Mouse (Mus musculus): ENCODE data around the gene Hmgb1. TPM values are rescaled to one million over a fixed set of nuclear protein-coding genes. Genes with fewer than 3 reads are reported as not detected.

Hmgb1 gene
- total RNA-seq (2021), result 100 to 1,000 TPM; 193 to 198 TPM

GRCm38 (mm10) chr5:149184104-149184843 is at the start of gene Hmgb1, which contains the start of gene Uspl1:
Gene Hmgb1 (minus strand): TSS chr5:149184489.
Gene Uspl1 (plus strand): TSS chr5:149184350.
- intact Hi-C loops (cut with DNase I), result loop anchor here (2.0 kb wide), 1 partner anchor 131 kb away; no protein-coding TSS in a partner anchor
- peak; percentile 98 to 99 for DNase-seq (ENCODE audit: extremely low spot score in 1 of 2, low spot score in 2 of 2)

DNA sequence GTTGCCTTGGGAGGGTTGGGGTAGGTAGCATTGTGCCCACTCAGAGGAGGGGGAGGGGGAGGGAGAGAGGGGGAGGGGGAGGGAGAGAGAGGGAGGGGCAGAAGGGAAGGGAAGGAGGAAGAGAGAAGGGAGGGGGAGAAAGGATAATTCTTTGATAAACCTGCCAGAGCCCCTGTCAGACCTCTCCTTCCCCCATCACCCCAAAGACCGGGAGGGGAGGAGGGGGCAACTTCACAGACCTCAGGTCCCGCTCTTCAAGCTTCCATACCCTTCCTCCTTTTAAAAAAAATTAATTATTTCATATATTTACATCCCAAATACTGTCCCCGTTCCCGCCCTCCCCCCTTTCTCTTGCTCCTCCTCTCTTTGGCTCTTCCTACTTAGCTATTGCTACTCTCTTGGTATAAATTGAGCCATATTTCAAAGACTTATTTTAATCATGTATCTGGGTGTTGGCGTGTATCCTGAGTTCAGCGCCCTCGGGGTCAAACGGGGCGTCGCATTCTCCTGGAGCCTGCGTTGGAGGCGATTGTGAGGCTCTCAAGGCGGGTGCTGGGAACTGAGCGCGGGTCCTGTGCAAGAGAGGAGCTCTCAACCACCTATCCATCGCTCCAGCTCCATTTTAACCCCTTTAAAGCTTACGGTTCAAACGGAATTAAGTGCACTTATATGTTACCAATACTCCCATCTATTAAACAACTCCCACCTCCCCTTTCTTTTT is 45.5 kb upstream of the Hmgb1 start:
- intact Hi-C loops (cut with DNase I), result no loop called here

GRCm38 (mm10) chr5:149228700-149229618 is 44.7 kb upstream of the Hmgb1 start:
- DNase-seq (ENCODE audit: extremely low spot score in 1 of 2, low spot score in 2 of 2), result peak; percentile 93 to 98
- intact Hi-C loops (cut with DNase I), result no loop called here

More for the DNA sequence above, 45.5 kb upstream of the Hmgb1 start:
- peak in 1 of 2 experiments; percentile 45 for DNase-seq (ENCODE audit: extremely low spot score in 1 of 2, low spot score in 2 of 2)

DNA sequence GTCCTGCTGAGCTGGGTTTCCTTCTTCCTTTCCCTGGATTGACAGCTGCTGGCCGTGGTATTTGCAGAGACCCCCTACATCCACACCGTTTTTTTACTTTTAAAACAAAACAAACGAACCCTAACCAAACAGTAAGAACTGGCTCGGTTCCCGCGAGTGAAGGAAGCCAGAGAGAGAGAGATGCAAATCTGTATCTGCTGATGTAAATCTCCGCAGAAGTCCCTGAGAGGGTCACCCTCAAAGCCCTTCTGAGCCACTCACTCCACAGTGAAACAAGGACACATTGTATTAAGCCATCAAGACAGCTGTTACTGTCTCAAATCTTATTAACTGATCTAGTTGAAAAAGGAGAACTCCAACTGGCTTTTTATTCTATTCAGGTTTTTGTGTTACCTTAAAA is 40.4 kb upstream of the Hmgb1 start:
- DNase-seq (ENCODE audit: extremely low spot score in 1 of 2, low spot score in 2 of 2), result peak in 1 of 2 experiments; percentile 43
- intact Hi-C loops (cut with DNase I), result no loop called here

DNA sequence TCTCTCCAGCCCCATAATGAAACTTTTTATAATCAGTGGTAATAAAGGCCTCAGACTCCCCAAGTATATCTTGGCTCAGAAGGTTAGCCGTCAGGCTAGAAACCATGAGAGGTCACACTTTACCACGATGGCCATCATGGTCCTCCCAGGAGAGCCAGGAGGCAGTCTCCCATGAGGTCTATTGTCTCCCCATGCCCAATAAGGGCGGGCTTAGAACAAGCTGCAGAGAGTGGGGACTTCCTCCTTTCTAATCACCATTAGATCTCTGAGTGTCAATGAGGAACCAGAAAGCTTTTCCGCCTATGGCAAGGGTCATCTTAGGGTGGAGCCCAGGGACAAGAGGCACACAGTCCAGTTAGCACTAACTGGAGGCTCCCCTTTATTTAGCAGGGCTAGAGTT is 37.1 kb upstream of the Hmgb1 start:
- intact Hi-C loops (cut with DNase I), result no loop called here
- no peak for DNase-seq (ENCODE audit: extremely low spot score in 1 of 2, low spot score in 2 of 2)

GRCm38 (mm10) chr5:149219493-149219892 is 35.2 kb upstream of the Hmgb1 start:
- DNase-seq (ENCODE audit: extremely low spot score in 1 of 2, low spot score in 2 of 2), result no peak
- intact Hi-C loops (cut with DNase I), result no loop called here

GRCm38 (mm10) chr5:149217524-149218357 is 33.5 kb upstream of the Hmgb1 start:
- DNase-seq (ENCODE audit: extremely low spot score in 1 of 2, low spot score in 2 of 2), result no peak
- intact Hi-C loops (cut with DNase I), result no loop called here

DNA sequence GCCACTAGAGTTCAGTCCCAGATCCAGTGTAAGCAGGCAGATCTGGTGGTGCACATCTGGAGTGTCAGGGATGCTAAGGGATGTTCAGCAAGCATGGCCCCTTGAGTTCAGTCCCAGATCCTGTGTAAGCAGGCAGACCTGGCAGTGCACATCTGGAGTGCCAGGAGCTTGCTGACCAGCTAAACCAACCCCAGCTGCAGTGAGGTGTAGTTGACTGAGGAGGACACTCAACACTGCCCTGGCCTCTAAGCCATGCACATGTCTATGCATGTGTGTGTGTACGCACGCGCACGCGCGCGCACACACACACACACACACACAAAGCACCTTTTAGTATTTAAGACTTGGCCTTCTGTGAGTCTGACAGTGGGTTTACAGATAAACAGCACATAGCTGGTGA is 31.3 kb upstream of the Hmgb1 start:
- no peak for DNase-seq (ENCODE audit: extremely low spot score in 1 of 2, low spot score in 2 of 2)
- intact Hi-C loops (cut with DNase I), result no loop called here

DNA sequence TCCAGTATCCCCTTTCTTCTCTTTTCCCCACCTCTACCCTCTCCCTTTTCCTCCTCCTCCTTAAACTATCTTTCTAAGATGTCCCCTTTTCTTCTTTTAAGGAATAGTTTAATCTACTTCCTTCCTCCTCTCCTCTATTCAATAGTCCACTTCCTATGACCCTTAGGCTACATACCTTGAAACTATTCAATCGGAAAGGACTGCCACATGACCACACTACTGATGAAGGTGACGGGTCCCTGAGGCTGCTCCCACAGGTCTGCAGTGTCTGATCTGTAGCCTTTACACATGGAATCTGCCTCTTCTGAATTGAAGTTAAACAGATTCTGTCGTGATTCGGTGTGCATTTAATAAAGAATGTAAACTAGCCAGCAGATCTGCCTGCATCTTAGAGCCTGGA is 28.5 kb upstream of the Hmgb1 start:
- intact Hi-C loops (cut with DNase I), result no loop called here

GRCm38 (mm10) chr5:149211041-149211440 is 26.8 kb upstream of the Hmgb1 start:
- no peak for DNase-seq (ENCODE audit: extremely low spot score in 1 of 2, low spot score in 2 of 2)
- intact Hi-C loops (cut with DNase I), result no loop called here

More for the DNA sequence above, 28.5 kb upstream of the Hmgb1 start:
- DNase-seq (ENCODE audit: extremely low spot score in 1 of 2, low spot score in 2 of 2), result no peak

- intact Hi-C loops (cut with DNase I), result loop anchor here (5.0 kb wide), 1 partner anchor 413 kb away; no protein-coding TSS in a partner anchor
- DNase-seq (ENCODE audit: extremely low spot score in 1 of 2, low spot score in 2 of 2), result no peak
Observed at GRCm38 (mm10) chr5:149209328-149209727, 25.0 kb upstream of the Hmgb1 start.

DNA sequence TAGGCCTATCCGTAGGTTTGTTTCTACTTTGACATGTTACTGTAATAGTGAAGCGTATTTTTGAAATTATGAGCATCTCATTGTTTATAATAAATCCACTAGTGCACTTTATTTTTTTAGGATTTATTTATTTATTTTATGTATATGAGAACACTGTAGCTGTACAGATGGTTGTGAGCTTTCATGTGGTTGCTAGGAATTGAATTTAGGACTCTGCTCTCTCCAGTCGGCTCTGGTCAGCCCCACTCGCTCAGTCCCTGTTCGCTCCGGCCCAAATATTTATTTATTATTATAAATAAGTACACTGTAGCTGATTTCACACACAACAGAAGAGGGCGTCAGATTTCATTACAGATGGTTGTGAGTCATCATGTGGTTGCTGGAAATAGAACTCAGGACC is 24.5 kb upstream of the Hmgb1 start:
- intact Hi-C loops (cut with DNase I), result loop anchor here (5.0 kb wide), 1 partner anchor 414 kb away; no protein-coding TSS in a partner anchor
- DNase-seq (ENCODE audit: extremely low spot score in 1 of 2, low spot score in 2 of 2), result no peak

GRCm38 (mm10) chr5:149207661-149208060 is 23.4 kb upstream of the Hmgb1 start:
- no peak for DNase-seq (ENCODE audit: extremely low spot score in 1 of 2, low spot score in 2 of 2)
- intact Hi-C loops (cut with DNase I), result loop anchor here (5.0 kb wide), 1 partner anchor 415 kb away; no protein-coding TSS in a partner anchor

GRCm38 (mm10) chr5:149206286-149206685 is 22.0 kb upstream of the Hmgb1 start:
- DNase-seq (ENCODE audit: extremely low spot score in 1 of 2, low spot score in 2 of 2), result no peak
- intact Hi-C loops (cut with DNase I), result loop anchor here (5.0 kb wide), 1 partner anchor 416 kb away; no protein-coding TSS in a partner anchor

DNA sequence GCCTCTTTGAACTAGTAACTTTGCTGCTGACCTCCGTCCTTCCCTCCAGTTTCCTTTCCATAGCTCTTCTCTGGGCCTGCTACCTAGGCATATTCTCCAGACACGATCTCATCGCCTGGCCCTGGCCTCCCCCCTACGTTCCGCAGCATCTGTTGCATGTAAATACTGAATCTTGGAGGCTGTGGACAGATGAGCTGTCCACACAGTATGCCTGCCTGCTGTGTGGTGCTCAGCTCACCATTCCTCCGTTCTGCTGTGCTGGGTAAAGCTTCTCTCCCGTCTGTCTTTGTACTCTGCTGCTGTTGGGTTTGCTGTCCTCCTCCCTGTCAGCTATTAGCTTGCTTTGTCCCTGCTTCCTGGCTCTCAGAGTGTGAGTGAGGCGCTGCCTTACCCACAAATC is 21.0 kb upstream of the Hmgb1 start:
- DNase-seq (ENCODE audit: extremely low spot score in 1 of 2, low spot score in 2 of 2), result no peak
- intact Hi-C loops (cut with DNase I), result loop anchor here (5.0 kb wide), 1 partner anchor 417 kb away; no protein-coding TSS in a partner anchor

GRCm38 (mm10) chr5:149204822-149205221 is 20.5 kb upstream of the Hmgb1 start:
- intact Hi-C loops (cut with DNase I), result loop anchor here (5.0 kb wide), 1 partner anchor 417 kb away; no protein-coding TSS in a partner anchor
- no peak for DNase-seq (ENCODE audit: extremely low spot score in 1 of 2, low spot score in 2 of 2)

- intact Hi-C loops (cut with DNase I), result no loop called here
- no peak for DNase-seq (ENCODE audit: extremely low spot score in 1 of 2, low spot score in 2 of 2)
Observed at GRCm38 (mm10) chr5:149203796-149204375, 19.6 kb upstream of the Hmgb1 start.
